Mouse (Mus musculus) embryonic facial prominence, embryonic 12.5 days (tissue): ENCODE measurements at regions not wholly inside any gene's neighbourhood (a gene's known extent, or its start where the extent isn't known, plus 50 kb on each side); places are given as distances from the start of the nearest gene placed in this dataset.

Experiments
- ATAC-seq: fragments of 200-750 bp; cut with Nextera tagmentation; 2 replicates; pipeline ENCODE4 v1.8.0; 2017; ENCODE audit not compliant: insufficient number of reproducible peaks, insufficient read depth, low FRiP score, low TSS enrichment
- H3K27ac ChIP-seq: fragments of 300-500 bp; sonication (generic); 2 replicates; pipeline ENCODE4 v1.5.1; 2016; ENCODE audit warnings: mild to moderate bottlenecking
- H3K27me3 ChIP-seq: fragments of 300-500 bp; sonication (generic); 2 replicates; pipeline ENCODE4 v1.6.1; 2016; ENCODE audit warnings: mild to moderate bottlenecking, moderate library complexity
- H3K36me3 ChIP-seq: fragments of 300-500 bp; sonication (generic); 2 replicates; pipeline ENCODE4 v1.6.1; 2016; ENCODE audit warnings: mild to moderate bottlenecking
- H3K4me1 ChIP-seq: fragments of 300-500 bp; sonication (generic); 2 replicates; pipeline ENCODE4 v1.6.1; 2016
- H3K4me2 ChIP-seq: fragments of 300-500 bp; sonication (generic); replicated peaks from 2 replicates; pipeline ENCODE4 v1.6.1; 2016; ENCODE audit warnings: mild to moderate bottlenecking, moderate library complexity
- H3K4me3 ChIP-seq: fragments of 300-500 bp; sonication (generic); 2 replicates; pipeline ENCODE4 v1.5.1; 2016; ENCODE audit warnings: mild to moderate bottlenecking
- H3K9ac ChIP-seq: fragments of 300-500 bp; sonication (generic); 2 replicates; pipeline ENCODE4 v1.6.1; 2016; ENCODE audit warnings: mild to moderate bottlenecking, moderate library complexity
- H3K9me3 ChIP-seq: fragments of 300-500 bp; sonication (generic); 2 replicates; pipeline ENCODE4 v1.6.1; 2016; ENCODE audit warnings: mild to moderate bottlenecking, moderate library complexity
- WGBS: fragments of 180-500 bp; shearing (Covaris S2); methylation state at CpG from one replicate; pipeline ENCODE4 v1.1.7; 2016; 5-methylcytosine and 5-hydroxymethylcytosine counted together

DNA sequence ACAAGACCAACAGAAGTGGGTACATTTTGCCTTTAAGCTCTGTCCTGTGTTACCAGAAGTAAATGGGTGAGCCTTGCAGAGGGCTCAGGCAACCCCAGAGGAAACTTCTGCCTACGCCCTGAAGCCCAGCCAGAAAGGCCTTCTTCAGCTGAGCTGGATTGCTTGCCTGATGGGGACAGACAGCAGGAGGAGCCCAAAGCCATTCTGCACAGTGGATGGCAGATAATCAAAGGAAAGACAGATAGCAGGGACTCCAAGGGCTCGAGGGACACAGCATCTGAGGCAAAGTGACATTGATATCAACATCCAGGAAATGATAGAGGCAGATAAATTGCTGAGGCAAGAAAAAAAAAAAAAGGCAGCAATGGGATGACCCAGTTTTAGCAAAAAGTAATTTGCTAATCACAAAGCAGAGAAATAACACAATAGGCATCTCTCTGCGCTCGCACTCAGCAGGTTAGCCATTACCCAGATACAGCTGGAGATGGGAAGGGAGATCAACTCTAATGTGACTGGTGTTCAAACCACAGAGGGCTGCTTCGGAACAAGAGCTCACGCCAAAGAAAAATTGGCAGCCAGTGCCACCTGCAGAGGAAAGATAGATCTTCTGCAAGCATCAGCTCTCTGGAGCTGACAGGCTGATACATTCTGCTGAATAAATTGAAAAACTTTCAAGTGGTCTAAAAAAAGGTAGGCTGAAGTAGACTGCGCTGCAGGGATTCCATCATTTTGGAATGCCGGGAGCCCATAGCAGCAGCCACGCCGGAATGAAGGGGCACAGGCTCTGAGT, 494.8 kb downstream of the Prim2 start:
- no peaks in the 10 kb centered on the region for H3K9me3 ChIP-seq
- no peak overlapping the region for H3K27ac ChIP-seq
- H3K4me2 ChIP-seq: no peak overlapping the region
- WGBS: 73% methylated on average over 10 of the region's 10 CpGs
- no peaks in the 10 kb centered on the region for H3K4me1 ChIP-seq
- no peak overlapping the region for H3K9ac ChIP-seq
- no peak overlapping the region for H3K4me3 ChIP-seq
- no peaks in the 10 kb centered on the region for H3K36me3 ChIP-seq
- ATAC-seq: no peak
- no peaks in the 10 kb centered on the region for H3K27me3 ChIP-seq

GRCm38 (mm10) chr1:33136991-33137390, 532.6 kb downstream of the Prim2 start:
- Histone ChIP-seq H3K27me3 (no peaks in the 10 kb centered on the region), H3K4me2 (no peak overlapping the region), H3K9me3 (no peaks in the 10 kb centered on the region), H3K36me3 (no peaks in the 10 kb centered on the region), H3K9ac (no peak overlapping the region), H3K4me3 (no peak overlapping the region), H3K4me1 (no peaks in the 10 kb centered on the region), H3K27ac (no peak overlapping the region)
- no peak for ATAC-seq
- 65% methylated on average over 7 of the region's 7 CpGs for WGBS

- Histone ChIP-seq H3K36me3 (no peaks in the 10 kb centered on the region), H3K27ac (no peak overlapping the region), H3K9me3 (no peaks in the 10 kb centered on the region), H3K4me2 (no peak overlapping the region), H3K9ac (no peak overlapping the region), H3K4me1 (no peaks in the 10 kb centered on the region), H3K27me3 (no peaks in the 10 kb centered on the region), H3K4me3 (no peak overlapping the region)
- WGBS: 96% methylated on average over 1 of the region's 1 CpGs
- no peak for ATAC-seq
Observed at GRCm38 (mm10) chr1:33130351-33130750, 539.2 kb downstream of the Prim2 start.

GRCm38 (mm10) chr1:33125062-33125461, 544.5 kb downstream of the Prim2 start:
- no peak overlapping the region for H3K9ac ChIP-seq
- no peaks in the 10 kb centered on the region for H3K9me3 ChIP-seq
- 87% methylated on average over 7 of the region's 7 CpGs for WGBS
- H3K4me2 ChIP-seq: no peak overlapping the region
- H3K27me3 ChIP-seq: no peaks in the 10 kb centered on the region
- H3K4me1 ChIP-seq: no peaks in the 10 kb centered on the region
- H3K36me3 ChIP-seq: no peaks in the 10 kb centered on the region
- ATAC-seq: no peak
- H3K27ac ChIP-seq: no peak overlapping the region
- no peak overlapping the region for H3K4me3 ChIP-seq

DNA sequence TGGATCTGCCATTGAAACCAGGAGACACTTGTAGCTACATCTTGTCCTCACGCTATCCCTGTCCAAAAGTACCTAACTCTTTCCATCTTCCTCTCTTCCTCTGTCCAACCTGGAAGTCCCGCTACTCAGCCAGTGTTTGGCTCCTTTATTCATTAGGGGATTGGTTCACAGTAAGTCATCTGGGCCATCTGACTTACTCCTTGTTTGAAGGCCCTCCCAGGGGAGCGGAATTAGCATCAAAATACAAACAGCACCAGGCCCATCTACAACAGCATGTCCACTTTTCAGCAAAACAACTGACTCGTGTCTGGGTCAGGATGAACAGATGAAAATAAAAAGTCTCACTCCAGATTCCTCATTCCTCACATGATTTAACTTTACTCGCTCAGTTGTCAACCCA, 559.2 kb upstream of the Gm5415 start:
- no peak for ATAC-seq
- no peaks in the 10 kb centered on the region for H3K36me3 ChIP-seq
- H3K9ac ChIP-seq: no peak overlapping the region
- H3K4me2 ChIP-seq: no peak overlapping the region
- 76% methylated on average over 5 of the region's 5 CpGs for WGBS
- H3K9me3 ChIP-seq: 0 out of 2 replicates have a peak, but pooled peaks cover 3% of the 10 kb centered on the region
- no peak overlapping the region for H3K27ac ChIP-seq
- H3K4me1 ChIP-seq: no peaks in the 10 kb centered on the region
- no peaks in the 10 kb centered on the region for H3K27me3 ChIP-seq
- no peak overlapping the region for H3K4me3 ChIP-seq

- Histone ChIP-seq H3K4me2 (no peak overlapping the region), H3K4me3 (no peak overlapping the region), H3K9me3 (0 out of 2 replicates have a peak, but pooled peaks cover 3% of the 10 kb centered on the region), H3K27ac (no peak overlapping the region), H3K9ac (no peak overlapping the region), H3K36me3 (no peaks in the 10 kb centered on the region), H3K4me1 (no peaks in the 10 kb centered on the region), H3K27me3 (no peaks in the 10 kb centered on the region)
- WGBS: 86% methylated on average over 1 of the region's 1 CpGs
- ATAC-seq: no peak
Observed at GRCm38 (mm10) chr1:33104296-33104695, 557.2 kb upstream of the Gm5415 start.

- 74% methylated on average over 3 of the region's 3 CpGs for WGBS
- no peaks in the 10 kb centered on the region for H3K4me1 ChIP-seq
- no peak overlapping the region for H3K4me3 ChIP-seq
- no peaks in the 10 kb centered on the region for H3K27me3 ChIP-seq
- H3K9ac ChIP-seq: no peak overlapping the region
- no peak overlapping the region for H3K4me2 ChIP-seq
- no peak for ATAC-seq
- H3K9me3 ChIP-seq: no peaks in the 10 kb centered on the region
- no peak overlapping the region for H3K27ac ChIP-seq
- no peaks in the 10 kb centered on the region for H3K36me3 ChIP-seq
Observed at GRCm38 (mm10) chr1:33098062-33098461, 551.0 kb upstream of the Gm5415 start.

DNA sequence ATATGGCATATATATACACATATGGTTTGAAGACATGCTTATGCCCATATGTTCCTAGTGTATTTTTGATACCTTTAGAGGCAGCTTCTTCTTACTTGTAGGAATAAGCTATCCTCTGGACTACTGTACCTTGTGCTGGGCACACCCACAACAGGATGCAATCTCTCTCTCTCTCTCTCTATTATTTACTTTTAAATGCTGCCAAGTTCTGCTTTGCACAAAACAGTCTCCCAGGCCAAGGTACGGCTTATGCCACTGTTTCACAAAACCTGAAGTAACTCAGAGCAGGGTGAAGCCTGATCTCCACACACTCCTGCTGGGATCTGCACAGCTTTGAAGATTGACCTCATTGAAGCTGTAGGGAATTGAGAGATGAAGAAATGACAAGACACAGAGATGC, 549.8 kb upstream of the Gm5415 start:
- ATAC-seq: no peak
- Histone ChIP-seq H3K4me1 (no peaks in the 10 kb centered on the region), H3K36me3 (no peaks in the 10 kb centered on the region), H3K27ac (no peak overlapping the region), H3K9me3 (no peaks in the 10 kb centered on the region), H3K4me2 (no peak overlapping the region), H3K27me3 (no peaks in the 10 kb centered on the region), H3K9ac (no peak overlapping the region), H3K4me3 (no peak overlapping the region)
- WGBS: 87% methylated on average over 1 of the region's 1 CpGs

DNA sequence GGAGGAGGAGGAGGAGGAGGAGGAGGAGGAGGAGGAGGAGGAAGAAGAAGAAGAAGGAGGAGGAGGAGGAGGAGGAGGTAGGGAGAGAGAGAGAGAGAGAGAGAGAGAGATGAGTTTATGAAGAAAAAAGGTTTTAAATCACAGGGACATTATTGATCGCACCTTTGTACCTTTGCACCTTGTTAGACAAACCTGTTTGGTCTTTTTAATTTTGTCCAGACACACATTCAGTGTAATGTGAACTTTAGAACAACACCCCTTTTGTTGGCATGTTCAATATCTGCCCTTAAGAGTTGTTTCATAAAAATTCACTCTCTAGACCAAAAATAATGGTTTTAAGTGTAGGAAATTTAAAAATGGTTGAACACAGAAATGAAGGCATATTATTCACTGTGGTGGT, 527.5 kb upstream of the Gm5415 start:
- Histone ChIP-seq H3K36me3 (no peaks in the 10 kb centered on the region), H3K4me1 (no peaks in the 10 kb centered on the region), H3K27ac (no peak overlapping the region), H3K27me3 (no peaks in the 10 kb centered on the region), H3K4me3 (no peak overlapping the region), H3K9ac (no peak overlapping the region), H3K9me3 (no peaks in the 10 kb centered on the region), H3K4me2 (no peak overlapping the region)
- ATAC-seq: no peak
- WGBS: 93% methylated on average over 1 of the region's 1 CpGs

DNA sequence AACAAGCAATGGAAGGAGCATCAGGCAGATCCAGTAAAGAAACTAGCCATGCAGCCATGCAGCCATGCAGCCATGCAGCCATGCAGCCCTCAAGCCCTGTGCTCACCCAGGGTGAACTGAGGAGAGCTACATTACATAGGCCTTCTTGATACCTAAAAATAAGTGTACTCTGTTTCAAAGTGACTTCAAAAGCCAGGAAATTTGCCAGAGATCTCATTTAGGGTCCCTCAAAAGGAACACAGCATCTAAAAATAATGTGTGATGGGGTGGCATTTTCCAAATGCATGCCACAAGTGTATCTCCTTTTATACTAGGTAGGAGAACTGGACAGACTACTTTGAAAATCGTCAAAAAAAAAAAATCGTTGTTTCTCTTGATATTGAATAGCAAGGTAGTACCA, 510.9 kb upstream of the Gm5415 start:
- ATAC-seq: no peak
- no peaks in the 10 kb centered on the region for H3K27me3 ChIP-seq
- no peak overlapping the region for H3K27ac ChIP-seq
- no peaks in the 10 kb centered on the region for H3K4me1 ChIP-seq
- H3K9me3 ChIP-seq: no peaks in the 10 kb centered on the region
- 73% methylated on average over 2 of the region's 2 CpGs for WGBS
- no peak overlapping the region for H3K9ac ChIP-seq
- H3K4me3 ChIP-seq: no peak overlapping the region
- H3K36me3 ChIP-seq: no peaks in the 10 kb centered on the region
- H3K4me2 ChIP-seq: no peak overlapping the region

- H3K4me1 ChIP-seq: no peaks in the 10 kb centered on the region
- 84% methylated on average over 2 of the region's 2 CpGs for WGBS
- no peak overlapping the region for H3K4me3 ChIP-seq
- ATAC-seq: no peak
- no peak overlapping the region for H3K9ac ChIP-seq
- no peak overlapping the region for H3K27ac ChIP-seq
- H3K4me2 ChIP-seq: no peak overlapping the region
- H3K9me3 ChIP-seq: no peaks in the 10 kb centered on the region
- no peaks in the 10 kb centered on the region for H3K27me3 ChIP-seq
- H3K36me3 ChIP-seq: no peaks in the 10 kb centered on the region
Observed at GRCm38 (mm10) chr1:33044388-33044787, 497.3 kb upstream of the Gm5415 start.

GRCm38 (mm10) chr1:33042424-33042823, 495.3 kb upstream of the Gm5415 start:
- H3K4me3 ChIP-seq: no peak overlapping the region
- no peaks in the 10 kb centered on the region for H3K27me3 ChIP-seq
- H3K36me3 ChIP-seq: no peaks in the 10 kb centered on the region
- H3K4me2 ChIP-seq: no peak overlapping the region
- no peaks in the 10 kb centered on the region for H3K4me1 ChIP-seq
- 54% methylated on average over 2 of the region's 2 CpGs for WGBS
- H3K9ac ChIP-seq: no peak overlapping the region
- ATAC-seq: no peak
- H3K27ac ChIP-seq: no peak overlapping the region
- no peaks in the 10 kb centered on the region for H3K9me3 ChIP-seq
